Mouse (Mus musculus) embryonic stem cell, embryonic (primary cell): ENCODE results near the gene Id2.

Experiments
- CTCF ChIA-PET, 4 experiments: fragments of 300-600 bp in 2 of 4; fragments of 350-600 bp in 2 of 4; sonication (Branson Sonifier 250); formaldehyde crosslinking; loops; one replicate each; lab custom pipeline; 2022; ENCODE audit warnings: inconsistent platforms in 2 of 4; lab: Charles Lee
- POLR2A ChIA-PET, 4 experiments: fragments of 300-600 bp in 2 of 4; fragments of 350-600 bp in 2 of 4; sonication (Branson Sonifier 250); formaldehyde crosslinking; loops; one replicate each; lab custom pipeline; 2022; ENCODE audit warnings: antibody characterized with exemption in 4 of 4, inconsistent platforms in 1 of 4; lab: Charles Lee

Gene Id2

GRCm38 (mm10) chr12:25114426-25114825 lies 17.5 kb upstream of the Id2 start:
- CTCF ChIA-PET = no interaction called here
- POLR2A ChIA-PET = interaction anchor here in 2 of 4 experiments (1.0 to 1.7 kb wide), 2 partner anchors 18 kb away, joined by 3 to 5 read pairs; no protein-coding TSS in a partner anchor

GRCm38 (mm10) chr12:25113357-25113756 lies 16.4 kb upstream of the Id2 start:
- CTCF ChIA-PET = no interaction called here
- POLR2A ChIA-PET = interaction anchor here in 1 of 4 experiments (1.0 to 1.3 kb wide), 2 partner anchors 12 to 17 kb away, joined by 3 to 5 read pairs; no protein-coding TSS in a partner anchor

GRCm38 (mm10) chr12:25112806-25113205 lies 15.9 kb upstream of the Id2 start:
- CTCF ChIA-PET = no interaction called here
- POLR2A ChIA-PET = interaction anchor here in 2 of 4 experiments (1.3 to 8.4 kb wide), 3 partner anchors 13 to 16 kb away, joined by 3 to 191 read pairs (median 62); partner anchors contain the start of gene Id2 (in 2 of the 2)

- ChIA-PET CTCF (no interaction called here), POLR2A (interaction anchor here in 3 of 4 experiments (0.6 to 8.4 kb wide), 12 partner anchors 9 to 143 kb away, joined by 3 to 191 read pairs (median 13); partner anchors contain the start of gene Id2 (in 2 of the 3))
These were observed 13.7 kb upstream of the Id2 start for GRCm38 (mm10) chr12:25110682-25111078.

GRCm38 (mm10) chr12:25109971-25110681 lies 13.2 kb upstream of the Id2 start:
- CTCF ChIA-PET = interaction anchor here in 2 of 4 experiments (0.5 to 0.6 kb wide), 3 partner anchors 23 to 1164 kb away, joined by 3 to 5 read pairs (median 4); no protein-coding TSS in a partner anchor
- POLR2A ChIA-PET = interaction anchor here in 3 of 4 experiments (0.8 to 8.4 kb wide), 13 partner anchors 9 to 56 kb away, joined by 3 to 191 read pairs (median 9); partner anchors contain the start of gene Id2 (in 2 of the 3)

GRCm38 (mm10) chr12:25108865-25109264 lies 11.9 kb upstream of the Id2 start:
- ChIA-PET CTCF (no interaction called here), POLR2A (interaction anchor here (0.8 to 8.4 kb wide), 14 partner anchors 9 to 227 kb away, joined by 3 to 191 read pairs (median 6); partner anchors contain the start of gene Id2 (in 2 of the 4))

GRCm38 (mm10) chr12:25104541-25104940 lies 7.6 kb upstream of the Id2 start:
- ChIA-PET POLR2A (interaction anchor here in 2 of 4 experiments (3.9 to 8.4 kb wide), 2 partner anchors 7 to 8 kb away, joined by 22 to 191 read pairs; partner anchors contain the start of gene Id2 (in 2 of the 2)), CTCF (interaction anchor here in 1 of 4 experiments (1.1 kb wide), 1 partner anchor 13 kb away, joined by 3 read pairs; no protein-coding TSS in a partner anchor)

- CTCF ChIA-PET = no interaction called here
These were observed 7.0 kb upstream of the Id2 start for GRCm38 (mm10) chr12:25103911-25104310.

GRCm38 (mm10) chr12:25101389-25101788 lies 4.4 kb upstream of the Id2 start:
- CTCF ChIA-PET = no interaction called here

More at GRCm38 (mm10) chr12:25103911-25104310, 7.0 kb upstream of the Id2 start:
- POLR2A ChIA-PET = interaction anchor here in 2 of 4 experiments (0.6 to 3.9 kb wide), 3 partner anchors 8 to 607 kb away, joined by 3 to 22 read pairs (median 4); partner anchors contain the start of gene Id2 (in 1 of the 2)

GRCm38 (mm10) chr12:25100411-25101217 lies 3.7 kb upstream of the Id2 start:
- ChIA-PET CTCF (interaction anchor here in 1 of 4 experiments (0.7 kb wide), 1 partner anchor 8 kb away, joined by 3 read pairs; no protein-coding TSS in a partner anchor), POLR2A (interaction anchor here (0.6 to 6.4 kb wide), 16 partner anchors 8 to 1000 kb away, joined by 3 to 191 read pairs (median 5); partner anchors contain the start of gene Rrm2 (in 1 of the 4))

More at GRCm38 (mm10) chr12:25101389-25101788, 4.4 kb upstream of the Id2 start:
- POLR2A ChIA-PET = interaction anchor here in 2 of 4 experiments (0.9 to 2.2 kb wide), 4 partner anchors 9 to 43 kb away, joined by 3 to 9 read pairs (median 4); no protein-coding TSS in a partner anchor

- ChIA-PET POLR2A (interaction anchor here (0.5 to 6.4 kb wide), 28 partner anchors 9 to 1001 kb away, joined by 3 to 191 read pairs (median 4); partner anchors contain the start of gene Rrm2 (in 2 of the 4)), CTCF (interaction anchor here in 2 of 4 experiments (0.6 to 1.4 kb wide), 4 partner anchors 7 to 569 kb away, joined by 3 read pairs; no protein-coding TSS in a partner anchor)
These were observed 2.8 kb upstream of the Id2 start for GRCm38 (mm10) chr12:25099563-25100408.

- POLR2A ChIA-PET = interaction anchor here (0.5 to 6.4 kb wide), 22 partner anchors 10 to 391 kb away, joined by 3 to 191 read pairs (median 4); partner anchors contain the start of gene Rrm2 (in 2 of the 4)
These were observed 2.3 kb upstream of the Id2 start for GRCm38 (mm10) chr12:25099313-25099562.

GRCm38 (mm10) chr12:25098561-25099312 lies 1.8 kb upstream of the Id2 start:
- CTCF ChIA-PET = interaction anchor here in 3 of 4 experiments (0.6 to 1.4 kb wide), 3 partner anchors 46 to 390 kb away, joined by 3 read pairs; partner anchors contain the start of gene Rrm2 (in 1 of the 3)
- POLR2A ChIA-PET = interaction anchor here (0.6 to 6.4 kb wide), 29 partner anchors 10 to 514 kb away, joined by 3 to 191 read pairs (median 5); partner anchors contain the start of gene Rrm2 (in 2 of the 4)

More at GRCm38 (mm10) chr12:25099313-25099562, 2.3 kb upstream of the Id2 start:
- CTCF ChIA-PET = interaction anchor here in 2 of 4 experiments (0.6 to 1.4 kb wide), 2 partner anchors 46 to 110 kb away, joined by 3 read pairs; no protein-coding TSS in a partner anchor

GRCm38 (mm10) chr12:25098161-25098550 lies 1.2 kb upstream of the Id2 start:
- POLR2A ChIA-PET = interaction anchor here in 3 of 4 experiments (0.7 to 6.4 kb wide), 17 partner anchors 11 to 1371 kb away, joined by 3 to 191 read pairs (median 5); partner anchors contain the start of gene Cmpk2 (in 1 of the 3)
- CTCF ChIA-PET = interaction anchor here in 2 of 4 experiments (0.7 to 1.4 kb wide), 3 partner anchors 17 to 390 kb away, joined by 3 read pairs; partner anchors contain the start of gene Rrm2 (in 1 of the 2)

GRCm38 (mm10) chr12:25097210-25098160 lies 545 bp upstream of the Id2 start:
- CTCF ChIA-PET = interaction anchor here in 2 of 4 experiments (0.7 to 2.3 kb wide), 2 partner anchors 16 to 47 kb away, joined by 3 to 5 read pairs; no protein-coding TSS in a partner anchor
- POLR2A ChIA-PET = interaction anchor here (0.6 to 6.4 kb wide), 37 partner anchors 8 to 1372 kb away, joined by 3 to 191 read pairs (median 8); partner anchors contain the start of genes Cmpk2 (in 1 of the 4), Mboat2 (in 1 of the 4) and Rrm2 (in 1 of the 4)
